Mouse (Mus musculus) forebrain, postnatal 0 days (tissue): Measurements from ENCODE around the gene Ppm1j. TPM values are rescaled to one million over a fixed set of nuclear protein-coding genes. Genes with fewer than 3 reads are reported as not detected.

Source experiments
- ATAC-seq: fragments of 200-750 bp; cut with Nextera tagmentation; 2 replicates; pipeline ENCODE4 v1.8.0; 2017; ENCODE audit warnings: mild to moderate bottlenecking, moderate library complexity
- DNase-seq: peaks from one replicate; pipeline ENCODE4 v3.0.0-alpha.2; 2015
- H3K27ac ChIP-seq: fragments of 300-500 bp; sonication (generic); 2 replicates; pipeline ENCODE4 v1.5.1; 2014; ENCODE audit warnings: low read depth, mild to moderate bottlenecking, antibody characterized with exemption, low read length, moderate library complexity, mixed read lengths
- H3K27me3 ChIP-seq: fragments of 300-500 bp; sonication (generic); 2 replicates; pipeline ENCODE4 v1.6.1; 2014; ENCODE audit warnings: mild to moderate bottlenecking, low read length, mixed read lengths; ENCODE audit not compliant: insufficient read depth
- H3K36me3 ChIP-seq: fragments of 300-500 bp; sonication (generic); 2 replicates; pipeline ENCODE4 v1.6.1; 2014; ENCODE audit warnings: mild to moderate bottlenecking, moderate library complexity; ENCODE audit not compliant: insufficient read depth
- H3K4me1 ChIP-seq: fragments of 300-500 bp; sonication (generic); 2 replicates; pipeline ENCODE4 v1.6.1; 2014; ENCODE audit warnings: antibody characterized with exemption; ENCODE audit not compliant: insufficient read depth
- H3K4me2 ChIP-seq: fragments of 300-500 bp; sonication (generic); 2 replicates; pipeline ENCODE4 v1.6.1; 2014; ENCODE audit warnings: low read depth, mild to moderate bottlenecking, moderate library complexity
- H3K4me3 ChIP-seq: fragments of 300-500 bp; sonication (generic); 2 replicates; pipeline ENCODE4 v1.5.1; 2014; ENCODE audit warnings: low read depth, low read length, mixed read lengths
- H3K9ac ChIP-seq: fragments of 300-500 bp; sonication (generic); 2 replicates; pipeline ENCODE4 v1.6.1; 2014; ENCODE audit warnings: mild to moderate bottlenecking
- H3K9me3 ChIP-seq: fragments of 300-500 bp; sonication (generic); 2 replicates; pipeline ENCODE4 v1.6.1; 2016; ENCODE audit warnings: low read length
- CTCF ChIP-seq: sonication (generic); IDR thresholded peaks from 2 replicates; pipeline ENCODE4 v1.5.1; 2016; ENCODE audit warnings: antibody characterized with exemption, control low read depth, low read depth
- WGBS: fragments of 180-500 bp; shearing (Covaris S2); extraction: QIAGEN DNeasy Blood & Tissue Kit; methylation state at CpG from one replicate; pipeline ENCODE4 v1.1.7; 2014; 5-methylcytosine and 5-hydroxymethylcytosine counted together
- polyA plus RNA-seq: library from polyadenylated mRNA; unstranded; fragments of >200 nt; fragmentation: Nextera tagmentation; extraction: Ambion mirVana; gene quantifications from 2 replicates; pipeline ENCODE4 v1.2.1, GENCODE M21; 2015
- total RNA-seq: library from RNA; depleted of rRNA; stranded (reverse); fragments of >200 nt; gene quantifications from 2 replicates; pipeline ENCODE4 v1.2.3, GENCODE M21; 2014

The Ppm1j gene
- total and polyA plus RNA-seq, 2 experiments from 2014 or later = 2.0 to 2.6 TPM

GRCm38 (mm10) chr3:104794953-104795470, 14.2 kb downstream of the Ppm1j start:
- H3K36me3 ChIP-seq = peaks cover 13% of the 10 kb centered on the region
- no peak overlapping the region for H3K4me3 ChIP-seq
- no peak overlapping the region for H3K27ac ChIP-seq
- H3K4me1 ChIP-seq = no peaks in the 10 kb centered on the region
- no peak for ATAC-seq
- no peaks in the 10 kb centered on the region for H3K27me3 ChIP-seq
- WGBS = 71% methylated on average over 12 of the region's 12 CpGs
- no peak for TF ChIP-seq CTCF
- DNase-seq = no peak
- no peak overlapping the region for H3K9ac ChIP-seq
- H3K4me2 ChIP-seq = no peak overlapping the region
- H3K9me3 ChIP-seq = no peaks in the 10 kb centered on the region

- ATAC-seq = no peak
- no peak overlapping the region for H3K4me3 ChIP-seq
- no peak for TF ChIP-seq CTCF
- H3K9ac ChIP-seq = no peak overlapping the region
- no peaks in the 10 kb centered on the region for H3K9me3 ChIP-seq
- no peaks in the 10 kb centered on the region for H3K27me3 ChIP-seq
- WGBS = 61% methylated on average over 15 of the region's 15 CpGs
- peaks cover 20% of the 10 kb centered on the region for H3K36me3 ChIP-seq
- H3K4me2 ChIP-seq = no peak overlapping the region
- no peaks in the 10 kb centered on the region for H3K4me1 ChIP-seq
- H3K27ac ChIP-seq = no peak overlapping the region
- DNase-seq = no peak
Measured at GRCm38 (mm10) chr3:104795661-104796340, 14.9 kb downstream of the Ppm1j start.

GRCm38 (mm10) chr3:104796430-104797082, 15.7 kb downstream of the Ppm1j start:
- H3K4me2 ChIP-seq = no peak overlapping the region
- no peak for TF ChIP-seq CTCF
- no peaks in the 10 kb centered on the region for H3K27me3 ChIP-seq
- DNase-seq (no peak), ATAC-seq (no peak)
- H3K4me1 ChIP-seq = no peaks in the 10 kb centered on the region
- no peak overlapping the region for H3K9ac ChIP-seq
- peaks cover 20% of the 10 kb centered on the region for H3K36me3 ChIP-seq
- WGBS = 82% methylated on average over 15 of the region's 15 CpGs
- no peaks in the 10 kb centered on the region for H3K9me3 ChIP-seq
- no peak overlapping the region for H3K27ac ChIP-seq
- no peak overlapping the region for H3K4me3 ChIP-seq

GRCm38 (mm10) chr3:104800681-104801080, 19.8 kb downstream of the Ppm1j start:
- TF ChIP-seq CTCF = no peak
- DNase-seq (no peak), ATAC-seq (no peak)
- H3K27me3 ChIP-seq = no peaks in the 10 kb centered on the region
- no peaks in the 10 kb centered on the region for H3K4me1 ChIP-seq
- H3K9ac ChIP-seq = no peak overlapping the region
- H3K9me3 ChIP-seq = no peaks in the 10 kb centered on the region
- H3K36me3 ChIP-seq = peaks cover 22% of the 10 kb centered on the region
- H3K4me2 ChIP-seq = no peak overlapping the region
- H3K27ac ChIP-seq = no peak overlapping the region
- no peak overlapping the region for H3K4me3 ChIP-seq
- 97% methylated on average over 11 of the region's 11 CpGs for whole genome bisulfite sequencing

- Histone ChIP-seq H3K27ac (no peak overlapping the region), H3K27me3 (no peaks in the 10 kb centered on the region), H3K9ac (no peak overlapping the region), H3K9me3 (no peaks in the 10 kb centered on the region), H3K36me3 (peaks cover 19% of the 10 kb centered on the region), H3K4me2 (no peak overlapping the region), H3K4me3 (no peak overlapping the region), H3K4me1 (no peaks in the 10 kb centered on the region)
- no peak for DNase-seq
- no peak for ATAC-seq
- TF ChIP-seq CTCF = no peak
- 91% methylated on average over 6 of the region's 6 CpGs for WGBS
Measured at GRCm38 (mm10) chr3:104801481-104801880, 20.6 kb downstream of the Ppm1j start.

- 90% methylated on average over 10 of the region's 10 CpGs for WGBS
- ATAC-seq (no peak), DNase-seq (no peak)
- no peak overlapping the region for H3K9ac ChIP-seq
- no peak for TF ChIP-seq CTCF
- no peak overlapping the region for H3K27ac ChIP-seq
- H3K27me3 ChIP-seq = no peaks in the 10 kb centered on the region
- H3K9me3 ChIP-seq = no peaks in the 10 kb centered on the region
- no peaks in the 10 kb centered on the region for H3K4me1 ChIP-seq
- H3K4me2 ChIP-seq = no peak overlapping the region
- H3K36me3 ChIP-seq = peaks cover 19% of the 10 kb centered on the region
- H3K4me3 ChIP-seq = no peak overlapping the region
Measured at GRCm38 (mm10) chr3:104804312-104804711, 23.5 kb downstream of the Ppm1j start.

- no peak for DNase-seq
- TF ChIP-seq CTCF = no peak
- 83% methylated on average over 9 of the region's 9 CpGs for WGBS
- H3K27me3 ChIP-seq = no peaks in the 10 kb centered on the region
- no peak for ATAC-seq
- H3K36me3 ChIP-seq = peaks cover 8% of the 10 kb centered on the region; the same call in 1 of the 2 replicates
- no peaks in the 10 kb centered on the region for H3K4me1 ChIP-seq
- no peak overlapping the region for H3K4me3 ChIP-seq
- H3K4me2 ChIP-seq = no peak overlapping the region
- no peak overlapping the region for H3K27ac ChIP-seq
- no peaks in the 10 kb centered on the region for H3K9me3 ChIP-seq
- no peak overlapping the region for H3K9ac ChIP-seq
Measured at GRCm38 (mm10) chr3:104805539-104805938, 24.7 kb downstream of the Ppm1j start.
